Mouse (Mus musculus): ENCODE results near the gene Olfr1289. TPM values are rescaled to one million over a fixed set of nuclear protein-coding genes. Genes with fewer than 3 reads are reported as not detected.

Olfr1289 gene
- not detected in 2 replicates for polyA plus RNA-seq (2014; fragmentation: Nextera tagmentation; extraction: Ambion mirVana)

DNA sequence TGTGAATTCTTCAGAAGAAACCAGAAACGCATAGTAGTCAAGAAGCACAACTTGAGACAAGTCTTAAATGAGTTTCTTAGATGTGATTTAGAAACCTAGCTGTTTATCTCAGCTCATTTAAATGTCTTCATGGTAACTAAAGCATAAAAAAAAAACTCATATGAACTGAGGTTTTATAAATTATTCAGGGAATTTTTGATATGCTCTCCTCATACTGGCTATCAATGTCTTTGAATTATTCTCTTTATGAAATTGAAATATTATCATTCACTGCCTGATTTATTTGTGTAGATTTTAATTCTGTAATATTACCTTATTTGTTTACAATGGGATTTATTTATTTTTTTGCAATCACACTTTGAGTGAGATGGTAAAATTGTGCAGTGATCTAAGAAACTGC, at the start of gene Olfr1289:
Gene Olfr1289, plus strand, starts transcription at position 301 of the 400 bp plus-strand sequence.
- Histone ChIP-seq H3K9ac (ENCODE audit: low read depth, low read length) (no peak within 1 kb of the TSS), H3K9me3 (ENCODE audit: control insufficient read depth, low read length) (no peaks in the 10 kb centered on the region), H3K4me2 (replicated peaks; ENCODE audit: low read depth, low read length) (no peak within 1 kb of the TSS), H3K27me3 (ENCODE audit: control insufficient read depth, insufficient read depth, low read length) (no peaks in the 10 kb centered on the region), H3K4me1 (replicated peaks; ENCODE audit: control insufficient read depth, insufficient read depth, low read length) (no peaks in the 10 kb centered on the region), H3K27ac (ENCODE audit: low read depth, low read length) (no peak within 1 kb of the TSS), H3K36me3 (ENCODE audit: control insufficient read depth, insufficient read depth, low read length) (no peaks in the 10 kb centered on the region), H3K4me3 (ENCODE audit: low read depth, low read length) (no peak within 1 kb of the TSS)
- ATAC-seq (ENCODE audit: low FRiP score) (no peak), DNase-seq (ENCODE audit: low spot score) (no peak)
- 80% methylated on average over 1 of the region's 1 CpGs for WGBS

DNA sequence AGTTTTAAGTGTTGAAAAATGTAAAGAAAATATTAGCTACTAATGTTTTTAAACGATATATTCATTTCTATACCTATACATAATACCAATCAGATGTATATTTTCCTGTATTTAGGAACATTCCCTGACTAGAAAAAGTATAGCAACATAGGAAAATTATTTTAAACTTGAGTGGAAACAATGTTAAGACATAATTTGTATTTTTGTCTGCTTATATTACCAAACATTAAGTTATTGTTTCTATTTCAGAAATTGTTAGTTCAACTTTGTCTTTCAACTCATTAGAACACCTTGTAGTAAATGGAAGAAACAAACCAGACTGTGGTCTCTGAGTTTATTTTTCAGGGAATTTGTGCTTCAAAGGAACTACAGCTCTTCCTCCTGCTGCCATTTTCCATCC, 31.8 kb upstream of the Olfr1289 start, which contains the start of gene Olfr1287:
Gene Olfr1287, plus strand, starts transcription at position 301 of the 400 bp plus-strand sequence.
- Histone ChIP-seq H3K9ac (ENCODE audit: low read depth, low read length) (no peak within 1 kb of the TSS), H3K27ac (ENCODE audit: low read depth, low read length) (no peak within 1 kb of the TSS), H3K4me3 (ENCODE audit: low read depth, low read length) (no peak within 1 kb of the TSS), H3K36me3 (ENCODE audit: control insufficient read depth, insufficient read depth, low read length) (no peaks in the 10 kb centered on the region), H3K4me1 (replicated peaks; ENCODE audit: control insufficient read depth, insufficient read depth, low read length) (no peaks in the 10 kb centered on the region), H3K27me3 (ENCODE audit: control insufficient read depth, insufficient read depth, low read length) (no peaks in the 10 kb centered on the region), H3K4me2 (replicated peaks; ENCODE audit: low read depth, low read length) (no peak within 1 kb of the TSS), H3K9me3 (ENCODE audit: control insufficient read depth, low read length) (no peaks in the 10 kb centered on the region)
- ATAC-seq (ENCODE audit: low FRiP score): no peak
- no peak for DNase-seq (ENCODE audit: low spot score)
- 86% methylated on average over 1 of the region's 1 CpGs for WGBS

DNA sequence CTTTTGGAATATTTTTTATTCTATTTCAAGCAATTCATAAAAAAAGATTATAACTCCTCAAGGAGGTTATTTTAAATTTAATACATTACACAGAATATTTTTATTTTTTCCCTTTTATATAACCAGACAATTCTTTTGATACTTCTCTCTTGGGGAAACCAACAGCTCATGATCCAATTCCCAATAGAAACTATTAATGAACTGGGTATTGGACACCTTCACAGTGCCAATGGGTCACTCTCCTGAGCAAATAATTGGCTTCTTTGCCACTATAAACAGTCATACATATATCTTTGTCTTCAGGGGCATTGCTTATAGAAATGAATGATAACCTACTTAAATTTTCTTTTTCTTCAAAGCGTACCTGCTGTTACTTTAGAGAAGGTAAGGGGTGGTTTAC, 6.8 kb upstream of the Olfr1289 start, which contains the start of gene Olfr1288:
Gene Olfr1288, plus strand, starts transcription at position 301 of the 400 bp plus-strand sequence.
- Histone ChIP-seq H3K36me3 (ENCODE audit: control insufficient read depth, insufficient read depth, low read length) (no peaks in the 10 kb centered on the region), H3K4me2 (replicated peaks; ENCODE audit: low read depth, low read length) (no peak within 1 kb of the TSS), H3K27ac (ENCODE audit: low read depth, low read length) (no peak within 1 kb of the TSS), H3K9me3 (ENCODE audit: control insufficient read depth, low read length) (no peaks in the 10 kb centered on the region), H3K4me1 (replicated peaks; ENCODE audit: control insufficient read depth, insufficient read depth, low read length) (no peaks in the 10 kb centered on the region), H3K9ac (ENCODE audit: low read depth, low read length) (no peak within 1 kb of the TSS), H3K27me3 (ENCODE audit: control insufficient read depth, insufficient read depth, low read length) (no peaks in the 10 kb centered on the region), H3K4me3 (ENCODE audit: low read depth, low read length) (no peak within 1 kb of the TSS)
- WGBS: 91% methylated on average over 1 of the region's 1 CpGs
- DNase-seq (ENCODE audit: low spot score) (no peak), ATAC-seq (ENCODE audit: low FRiP score) (no peak)

GRCm38 (mm10) chr2:111493729-111494128, 13.1 kb downstream of the Olfr1289 start, which contains the start of gene Olfr1290:
Gene Olfr1290, minus strand, starts transcription at chr2:111493829.
- Histone ChIP-seq H3K9me3 (ENCODE audit: control insufficient read depth, low read length) (no peaks in the 10 kb centered on the region), H3K4me2 (replicated peaks; ENCODE audit: low read depth, low read length) (no peak within 1 kb of the TSS), H3K27ac (ENCODE audit: low read depth, low read length) (no peak within 1 kb of the TSS), H3K4me1 (replicated peaks; ENCODE audit: control insufficient read depth, insufficient read depth, low read length) (no peaks in the 10 kb centered on the region), H3K9ac (ENCODE audit: low read depth, low read length) (no peak within 1 kb of the TSS), H3K36me3 (ENCODE audit: control insufficient read depth, insufficient read depth, low read length) (no peaks in the 10 kb centered on the region), H3K4me3 (ENCODE audit: low read depth, low read length) (no peak within 1 kb of the TSS), H3K27me3 (ENCODE audit: control insufficient read depth, insufficient read depth, low read length) (no peaks in the 10 kb centered on the region)
- WGBS: 82% methylated on average over 5 of the region's 5 CpGs
- DNase-seq (ENCODE audit: low spot score): no peak
- no peak for ATAC-seq (ENCODE audit: low FRiP score)

DNA sequence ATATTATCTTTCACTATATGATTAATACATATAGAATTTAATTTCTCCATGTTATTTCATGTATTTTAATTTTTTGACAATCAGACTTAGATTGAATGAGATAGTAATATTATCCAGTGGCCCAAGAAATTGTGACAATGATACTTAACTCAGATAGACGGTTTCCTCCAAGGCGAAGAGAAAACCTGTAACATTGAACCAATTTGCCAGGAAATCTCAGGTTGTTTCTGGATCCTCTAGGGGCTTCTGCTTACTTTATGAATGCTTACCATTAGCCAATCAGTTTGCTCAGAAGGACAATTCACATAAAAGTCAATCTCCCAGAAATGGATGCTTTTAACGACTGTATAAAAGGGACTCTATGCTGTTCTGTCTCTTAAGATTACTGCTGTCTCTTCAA, 16.3 kb downstream of the Olfr1289 start, which contains the start of gene Olfr1291-ps1:
Gene Olfr1291-ps1, plus strand, starts transcription at position 301 of the 400 bp plus-strand sequence.
- H3K4me1 ChIP-seq (replicated peaks; ENCODE audit: control insufficient read depth, insufficient read depth, low read length): no peaks in the 10 kb centered on the region
- H3K27ac ChIP-seq (ENCODE audit: low read depth, low read length): no peak within 1 kb of the TSS
- H3K36me3 ChIP-seq (ENCODE audit: control insufficient read depth, insufficient read depth, low read length): no peaks in the 10 kb centered on the region
- 93% methylated on average over 3 of the region's 3 CpGs for WGBS
- no peak within 1 kb of the TSS for H3K4me2 ChIP-seq (replicated peaks; ENCODE audit: low read depth, low read length)
- no peak for DNase-seq (ENCODE audit: low spot score)
- no peaks in the 10 kb centered on the region for H3K27me3 ChIP-seq (ENCODE audit: control insufficient read depth, insufficient read depth, low read length)
- ATAC-seq (ENCODE audit: low FRiP score): no peak
- no peak within 1 kb of the TSS for H3K9ac ChIP-seq (ENCODE audit: low read depth, low read length)
- no peaks in the 10 kb centered on the region for H3K9me3 ChIP-seq (ENCODE audit: control insufficient read depth, low read length)
- no peak within 1 kb of the TSS for H3K4me3 ChIP-seq (ENCODE audit: low read depth, low read length)

- Histone ChIP-seq H3K27me3 (ENCODE audit: control insufficient read depth, insufficient read depth, low read length) (no peaks in the 10 kb centered on the region), H3K9ac (ENCODE audit: low read depth, low read length) (no peak overlapping the region), H3K4me3 (ENCODE audit: low read depth, low read length) (no peak overlapping the region), H3K36me3 (ENCODE audit: control insufficient read depth, insufficient read depth, low read length) (no peaks in the 10 kb centered on the region), H3K4me1 (replicated peaks; ENCODE audit: control insufficient read depth, insufficient read depth, low read length) (no peaks in the 10 kb centered on the region), H3K4me2 (replicated peaks; ENCODE audit: low read depth, low read length) (no peak overlapping the region), H3K9me3 (ENCODE audit: control insufficient read depth, low read length) (no peaks in the 10 kb centered on the region), H3K27ac (ENCODE audit: low read depth, low read length) (no peak overlapping the region)
- DNase-seq (ENCODE audit: low spot score) (no peak), ATAC-seq (ENCODE audit: low FRiP score) (no peak)
- 96% methylated on average over 10 of the region's 10 CpGs for WGBS
Measured at GRCm38 (mm10) chr2:111517451-111517850, 36.8 kb downstream of the Olfr1289 start.

GRCm38 (mm10) chr2:111524903-111525302, 44.3 kb downstream of the Olfr1289 start, which contains the start of gene Olfr1293-ps:
Gene Olfr1293-ps, plus strand, starts transcription at chr2:111525203.
- DNase-seq (ENCODE audit: low spot score) (no peak), ATAC-seq (ENCODE audit: low FRiP score) (no peak)
- Histone ChIP-seq H3K4me2 (replicated peaks; ENCODE audit: low read depth, low read length) (no peak within 1 kb of the TSS), H3K9me3 (ENCODE audit: control insufficient read depth, low read length) (no peaks in the 10 kb centered on the region), H3K4me1 (replicated peaks; ENCODE audit: control insufficient read depth, insufficient read depth, low read length) (no peaks in the 10 kb centered on the region), H3K27ac (ENCODE audit: low read depth, low read length) (no peak within 1 kb of the TSS), H3K27me3 (ENCODE audit: control insufficient read depth, insufficient read depth, low read length) (no peaks in the 10 kb centered on the region), H3K4me3 (ENCODE audit: low read depth, low read length) (no peak within 1 kb of the TSS), H3K9ac (ENCODE audit: low read depth, low read length) (no peak within 1 kb of the TSS), H3K36me3 (ENCODE audit: control insufficient read depth, insufficient read depth, low read length) (no peaks in the 10 kb centered on the region)
- whole genome bisulfite sequencing: 90% methylated on average over 1 of the region's 1 CpGs

Other genes starting within 250 kb of the Olfr1289 start
- not detected in 2 replicates for gene Olfr1275, start 245.5 kb upstream of the Olfr1289 start, polyA plus RNA-seq (2014; fragmentation: Nextera tagmentation; extraction: Ambion mirVana)
- not detected in 2 replicates for gene Olfr1276, start 226.3 kb upstream of the Olfr1289 start, polyA plus RNA-seq (2014; fragmentation: Nextera tagmentation; extraction: Ambion mirVana)
- not detected in 2 replicates for gene Olfr1277, start 206.7 kb upstream of the Olfr1289 start, polyA plus RNA-seq (2014; fragmentation: Nextera tagmentation; extraction: Ambion mirVana)
- not detected in 2 replicates for gene Olfr1278, start 190.7 kb upstream of the Olfr1289 start, polyA plus RNA-seq (2014; fragmentation: Nextera tagmentation; extraction: Ambion mirVana)
- gene Olfr1279, start 180.2 kb upstream of the Olfr1289 start, polyA plus RNA-seq (2014; fragmentation: Nextera tagmentation; extraction: Ambion mirVana): not detected in 2 replicates
- not detected in 2 replicates for gene Olfr1280, start 166.8 kb upstream of the Olfr1289 start, polyA plus RNA-seq (2014; fragmentation: Nextera tagmentation; extraction: Ambion mirVana)
- gene Olfr1281, start 154.3 kb upstream of the Olfr1289 start, polyA plus RNA-seq (2014; fragmentation: Nextera tagmentation; extraction: Ambion mirVana): not detected in 2 replicates
- gene Olfr1282, start 144.7 kb upstream of the Olfr1289 start, polyA plus RNA-seq (2014; fragmentation: Nextera tagmentation; extraction: Ambion mirVana): not detected in 2 replicates
- gene Olfr1283, start 114.0 kb upstream of the Olfr1289 start, polyA plus RNA-seq (2014; fragmentation: Nextera tagmentation; extraction: Ambion mirVana): not detected in 2 replicates
- gene Olfr1284, start 105.3 kb upstream of the Olfr1289 start, polyA plus RNA-seq (2014; fragmentation: Nextera tagmentation; extraction: Ambion mirVana): not detected in 2 replicates
- not detected in 2 replicates for gene Olfr1286, start 57.7 kb upstream of the Olfr1289 start, polyA plus RNA-seq (2014; fragmentation: Nextera tagmentation; extraction: Ambion mirVana)
- not detected in 2 replicates for gene Olfr1287, start 31.7 kb upstream of the Olfr1289 start, polyA plus RNA-seq (2014; fragmentation: Nextera tagmentation; extraction: Ambion mirVana)
- not detected in 2 replicates for gene Olfr1288, start 6.7 kb upstream of the Olfr1289 start, polyA plus RNA-seq (2014; fragmentation: Nextera tagmentation; extraction: Ambion mirVana)
- 0.08 TPM in 1 of 2 replicates, not detected in the other for gene Olfr1290, start 13.0 kb downstream of the Olfr1289 start, polyA plus RNA-seq (2014; fragmentation: Nextera tagmentation; extraction: Ambion mirVana)
- gene Olfr1291-ps1, start 16.4 kb downstream of the Olfr1289 start, polyA plus RNA-seq (2014; fragmentation: Nextera tagmentation; extraction: Ambion mirVana): not detected in 2 replicates
- gene Olfr1293-ps, start 44.4 kb downstream of the Olfr1289 start, polyA plus RNA-seq (2014; fragmentation: Nextera tagmentation; extraction: Ambion mirVana): not detected in 2 replicates
- not detected in 2 replicates for gene Olfr1294, start 59.5 kb downstream of the Olfr1289 start, polyA plus RNA-seq (2014; fragmentation: Nextera tagmentation; extraction: Ambion mirVana)
- gene Olfr1295, start 88.9 kb downstream of the Olfr1289 start, polyA plus RNA-seq (2014; fragmentation: Nextera tagmentation; extraction: Ambion mirVana): not detected in 2 replicates
- gene Olfr1297, start 145.7 kb downstream of the Olfr1289 start, polyA plus RNA-seq (2014; fragmentation: Nextera tagmentation; extraction: Ambion mirVana): not detected in 2 replicates
- not detected in 2 replicates for gene Olfr1298, start 168.4 kb downstream of the Olfr1289 start, polyA plus RNA-seq (2014; fragmentation: Nextera tagmentation; extraction: Ambion mirVana)
- not detected in 2 replicates for gene Olfr1299, start 180.6 kb downstream of the Olfr1289 start, polyA plus RNA-seq (2014; fragmentation: Nextera tagmentation; extraction: Ambion mirVana)